Mouse (Mus musculus): ENCODE results near the gene Gm10306. TPM values are rescaled to one million over a fixed set of nuclear protein-coding genes. Genes with fewer than 3 reads are reported as not detected.
A peak's percentile ranks its signal among the peaks of the same experiment; 100 is the strongest.

Gene Gm10306
- polyA plus RNA-seq (2012; ENCODE audit: insufficient read depth, insufficient read length, low replicate concordance, missing spikeins): not detected in 2 replicates

DNA sequence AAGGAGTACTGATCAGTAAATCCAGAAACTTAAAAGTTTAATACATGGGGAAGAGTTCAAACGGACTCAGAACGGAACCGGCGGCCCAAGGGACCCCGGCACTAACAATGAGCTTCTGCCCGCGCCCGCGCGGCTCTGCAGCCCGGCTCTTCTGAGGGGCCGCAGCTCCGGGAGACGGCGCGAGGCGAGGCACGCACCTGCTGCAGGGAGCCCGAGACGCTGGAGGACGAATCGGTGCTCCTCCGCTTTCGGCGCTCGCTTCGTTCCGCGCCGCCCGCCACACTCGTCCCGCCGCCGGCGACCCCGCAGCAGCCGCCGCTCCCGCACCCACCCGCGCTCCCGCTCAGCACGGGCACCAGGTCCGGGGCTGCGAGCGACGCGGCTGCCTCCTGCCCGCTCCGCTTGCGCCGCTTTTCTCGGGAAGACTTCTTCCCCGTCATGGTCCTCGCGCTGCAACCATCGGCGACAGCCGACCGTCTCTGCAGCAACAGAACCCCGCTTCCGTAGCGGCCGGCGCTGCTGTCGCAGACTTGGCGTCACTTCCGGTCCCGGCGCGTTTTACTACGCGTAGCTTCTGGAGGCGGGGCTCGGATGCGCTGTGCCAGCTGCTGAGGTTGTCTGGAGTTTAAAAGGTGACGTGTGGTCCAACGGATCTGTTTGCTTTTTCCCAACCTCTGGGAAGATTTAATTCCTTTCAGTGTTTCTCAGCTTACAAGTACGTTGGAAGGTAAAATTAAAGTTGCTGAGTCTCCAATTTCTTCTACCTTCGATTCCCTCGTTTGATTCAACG is at the start of gene Gm10306, which contains the start of gene Caap1:
Gene Gm10306 (plus strand): TSS at position 282 of the 790 bp plus-strand sequence.
Gene Caap1 (minus strand): TSS at position 532 of the 790 bp plus-strand sequence.
- TF ChIP-seq POLR2A (IDR thresholded peaks at IDR 0.05; ENCODE audit: insufficient read depth, low read depth, low read length): peak; percentile 97
- TF ChIP-seq CTCF (IDR thresholded peaks at IDR 0.05; ENCODE audit: insufficient read depth, low read depth, low read length): no peak
- H3K27ac ChIP-seq (ENCODE audit: insufficient read depth, low read depth, low read length): peak within 1 kb of the TSS; percentile 74; the same call in 1 of the 2 replicates
- peaks cover 2% of the 10 kb centered on the region; the same call in 1 of the 2 replicates for H3K4me1 ChIP-seq (ENCODE audit: control insufficient read depth, insufficient read depth, low read length)
- WGBS: under 1% methylated on average over 83 of the region's 83 CpGs
- peak within 1 kb of the TSS; percentile 100 for H3K4me3 ChIP-seq (ENCODE audit: insufficient read depth, low read depth, low read length)

DNA sequence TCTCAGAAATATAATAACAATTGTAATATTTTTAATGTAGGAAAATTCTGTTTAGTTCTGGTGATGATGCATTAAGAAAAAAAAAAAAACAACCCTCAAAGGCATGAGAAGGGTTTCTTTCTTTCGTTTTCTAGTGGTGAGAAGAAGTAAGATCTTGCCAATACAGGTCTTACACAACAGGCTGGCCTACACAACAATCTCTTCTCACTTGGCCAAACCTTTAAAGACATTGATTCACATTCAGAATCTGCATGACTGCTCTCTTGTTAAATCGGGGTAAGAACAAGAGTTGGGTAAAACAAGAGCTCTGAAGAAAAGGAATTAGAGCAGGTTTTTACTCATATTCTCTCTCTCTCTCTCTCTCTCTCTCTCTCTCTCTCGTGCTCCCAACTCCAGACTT is 41.0 kb upstream of the Gm10306 start:
- TF ChIP-seq POLR2A (IDR thresholded peaks at IDR 0.05; ENCODE audit: insufficient read depth, low read depth, low read length): no peak
- no peak for TF ChIP-seq CTCF (IDR thresholded peaks at IDR 0.05; ENCODE audit: insufficient read depth, low read depth, low read length)
- Histone ChIP-seq H3K27ac (ENCODE audit: insufficient read depth, low read depth, low read length) (no peak overlapping the region), H3K4me3 (ENCODE audit: insufficient read depth, low read depth, low read length) (no peak overlapping the region), H3K4me1 (ENCODE audit: control insufficient read depth, insufficient read depth, low read length) (no peaks in the 10 kb centered on the region)
- 44% methylated on average over 3 of the region's 3 CpGs for WGBS

- Histone ChIP-seq H3K4me3 (ENCODE audit: insufficient read depth, low read depth, low read length) (no peak overlapping the region), H3K27ac (ENCODE audit: insufficient read depth, low read depth, low read length) (no peak overlapping the region), H3K4me1 (ENCODE audit: control insufficient read depth, insufficient read depth, low read length) (no peaks in the 10 kb centered on the region)
- TF ChIP-seq CTCF (IDR thresholded peaks at IDR 0.05; ENCODE audit: insufficient read depth, low read depth, low read length): no peak
- no peak for TF ChIP-seq POLR2A (IDR thresholded peaks at IDR 0.05; ENCODE audit: insufficient read depth, low read depth, low read length)
- 67% methylated on average over 4 of the region's 4 CpGs for WGBS
Observed at GRCm38 (mm10) chr4:94517631-94518030, 38.7 kb upstream of the Gm10306 start.

DNA sequence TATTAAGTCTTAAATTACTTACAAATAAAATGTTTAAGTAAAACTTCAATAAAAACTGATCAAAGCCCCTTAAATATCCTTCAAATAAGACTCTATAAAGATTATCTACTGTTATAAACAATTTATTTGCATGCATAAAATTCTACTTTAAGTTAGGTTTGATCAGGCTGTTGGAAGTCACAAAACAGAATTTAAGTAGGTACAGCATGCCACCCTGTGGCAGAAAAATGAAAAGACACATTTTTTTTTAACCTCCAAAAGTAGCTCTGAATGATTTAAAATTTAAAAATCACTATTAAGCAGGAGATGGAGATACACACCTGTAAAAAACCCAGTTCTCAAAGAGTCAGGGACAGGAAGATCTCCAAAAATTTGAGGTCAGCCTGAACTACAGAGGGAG is 33.0 kb upstream of the Gm10306 start:
- TF ChIP-seq CTCF (IDR thresholded peaks at IDR 0.05; ENCODE audit: insufficient read depth, low read depth, low read length): no peak
- H3K27ac ChIP-seq (ENCODE audit: insufficient read depth, low read depth, low read length): no peak overlapping the region
- no peaks in the 10 kb centered on the region for H3K4me1 ChIP-seq (ENCODE audit: control insufficient read depth, insufficient read depth, low read length)
- H3K4me3 ChIP-seq (ENCODE audit: insufficient read depth, low read depth, low read length): no peak overlapping the region

DNA sequence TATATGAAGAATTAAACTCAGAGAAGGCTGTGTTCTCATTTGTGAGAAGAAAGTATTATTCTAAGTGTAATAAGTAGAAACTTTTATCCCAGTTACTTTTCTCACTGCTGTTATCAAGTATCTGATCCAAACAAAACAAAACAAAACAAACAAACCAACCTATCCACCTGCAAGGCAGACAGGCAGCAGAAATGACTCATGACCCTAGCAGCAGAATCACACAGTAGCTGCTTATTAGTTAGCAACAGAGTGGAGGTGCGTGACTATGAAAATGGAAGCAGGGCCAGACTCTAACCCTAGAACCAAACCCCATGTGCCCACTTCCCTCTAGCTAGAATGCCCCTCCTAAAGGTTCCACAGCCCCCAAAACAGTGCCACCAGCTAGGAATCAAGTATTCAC is 26.9 kb upstream of the Gm10306 start:
- no peak overlapping the region for H3K27ac ChIP-seq (ENCODE audit: insufficient read depth, low read depth, low read length)
- TF ChIP-seq CTCF (IDR thresholded peaks at IDR 0.05; ENCODE audit: insufficient read depth, low read depth, low read length): no peak
- TF ChIP-seq POLR2A (IDR thresholded peaks at IDR 0.05; ENCODE audit: insufficient read depth, low read depth, low read length): no peak
- WGBS: 53% methylated on average over 1 of the region's 1 CpGs

GRCm38 (mm10) chr4:94533205-94533604 is 23.1 kb upstream of the Gm10306 start:
- H3K27ac ChIP-seq (ENCODE audit: insufficient read depth, low read depth, low read length): no peak overlapping the region
- TF ChIP-seq POLR2A (IDR thresholded peaks at IDR 0.05; ENCODE audit: insufficient read depth, low read depth, low read length): no peak
- no peak for TF ChIP-seq CTCF (IDR thresholded peaks at IDR 0.05; ENCODE audit: insufficient read depth, low read depth, low read length)
- no peak overlapping the region for H3K4me3 ChIP-seq (ENCODE audit: insufficient read depth, low read depth, low read length)
- H3K4me1 ChIP-seq (ENCODE audit: control insufficient read depth, insufficient read depth, low read length): no peaks in the 10 kb centered on the region; the same call in 1 of the 2 replicates

More for the DNA sequence above, 26.9 kb upstream of the Gm10306 start:
- Histone ChIP-seq H3K4me1 (ENCODE audit: control insufficient read depth, insufficient read depth, low read length) (no peaks in the 10 kb centered on the region; the same call in 1 of the 2 replicates), H3K4me3 (ENCODE audit: insufficient read depth, low read depth, low read length) (no peak overlapping the region)

DNA sequence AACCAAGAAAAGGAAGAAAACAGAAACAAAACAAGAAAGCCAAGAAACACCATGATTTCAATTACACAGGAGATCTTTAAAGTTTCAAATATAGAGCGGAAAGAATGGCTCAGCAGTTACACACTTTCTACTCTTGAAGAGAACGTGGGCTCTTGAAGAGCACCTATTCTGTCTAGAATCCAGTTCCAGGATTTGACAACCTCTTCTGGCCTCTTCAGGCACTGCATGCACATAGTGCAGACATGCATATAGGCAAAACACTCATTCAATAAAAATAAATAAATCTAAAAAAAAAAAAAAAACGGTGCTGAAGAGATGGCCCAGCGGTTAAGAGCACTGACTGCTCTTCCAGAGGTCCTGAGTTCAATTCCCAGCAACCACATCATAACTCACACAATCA is 13.3 kb upstream of the Gm10306 start:
- TF ChIP-seq POLR2A (IDR thresholded peaks at IDR 0.05; ENCODE audit: insufficient read depth, low read depth, low read length) (no peak), CTCF (IDR thresholded peaks at IDR 0.05; ENCODE audit: insufficient read depth, low read depth, low read length) (no peak)
- H3K27ac ChIP-seq (ENCODE audit: insufficient read depth, low read depth, low read length): no peak overlapping the region
- H3K4me3 ChIP-seq (ENCODE audit: insufficient read depth, low read depth, low read length): no peak overlapping the region
- 92% methylated on average over 4 of the region's 4 CpGs for WGBS
- no peaks in the 10 kb centered on the region for H3K4me1 ChIP-seq (ENCODE audit: control insufficient read depth, insufficient read depth, low read length)

DNA sequence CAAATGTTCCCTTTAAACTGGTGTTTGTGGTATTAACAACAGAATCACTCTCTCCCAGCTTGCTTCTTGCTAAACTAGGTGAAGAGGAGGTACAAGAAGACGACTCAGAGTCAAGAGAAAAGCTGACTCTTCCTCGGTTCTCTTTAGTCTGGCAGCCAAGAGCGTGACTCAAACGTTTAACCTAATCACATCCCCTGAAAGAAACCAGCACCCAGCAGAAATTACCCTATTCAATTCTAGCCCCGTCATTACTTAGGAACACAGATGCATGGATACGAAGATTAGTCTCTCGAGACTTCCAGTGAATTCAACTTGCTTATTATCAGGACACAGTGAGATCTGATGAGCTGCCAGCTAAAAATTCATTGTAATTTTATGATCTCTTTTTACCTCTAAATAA is 12.0 kb upstream of the Gm10306 start:
- Histone ChIP-seq H3K4me3 (ENCODE audit: insufficient read depth, low read depth, low read length) (no peak overlapping the region), H3K27ac (ENCODE audit: insufficient read depth, low read depth, low read length) (no peak overlapping the region), H3K4me1 (ENCODE audit: control insufficient read depth, insufficient read depth, low read length) (no peaks in the 10 kb centered on the region)
- WGBS: 23% methylated on average over 7 of the region's 7 CpGs
- TF ChIP-seq POLR2A (IDR thresholded peaks at IDR 0.05; ENCODE audit: insufficient read depth, low read depth, low read length) (no peak), CTCF (IDR thresholded peaks at IDR 0.05; ENCODE audit: insufficient read depth, low read depth, low read length) (no peak)

- H3K27ac ChIP-seq (ENCODE audit: insufficient read depth, low read depth, low read length): no peak overlapping the region
- TF ChIP-seq CTCF (IDR thresholded peaks at IDR 0.05; ENCODE audit: insufficient read depth, low read depth, low read length) (no peak), POLR2A (IDR thresholded peaks at IDR 0.05; ENCODE audit: insufficient read depth, low read depth, low read length) (no peak)
- no peak overlapping the region for H3K4me3 ChIP-seq (ENCODE audit: insufficient read depth, low read depth, low read length)
- 87% methylated on average over 5 of the region's 5 CpGs for WGBS
- H3K4me1 ChIP-seq (ENCODE audit: control insufficient read depth, insufficient read depth, low read length): peaks cover 2% of the 10 kb centered on the region; the same call in 1 of the 2 replicates
Observed at GRCm38 (mm10) chr4:94554955-94555494, 1.3 kb upstream of the Gm10306 start.

All from olfactory bulb, adult 2 months (tissue).